In genomic region chr5:3696031-3696430, GRCm38 (mm10) we compare ENCODE assay signal across 1 mouse cellular context.
TF ChIP-seq lines count a peak whose summit lies in the region.

No protein-coding gene starts in this region.

TF ChIP-seq in CH12.LX, 34 proteins besides CTCF, POLR2A, EP300 and RAD21 (continued from another document):
- no peak for TF ChIP-seq MXI1 (IDR thresholded peaks at IDR 0.05; ENCODE audit: low read depth, low read length)
- no peak for TF ChIP-seq NELFE (IDR thresholded peaks at IDR 0.05; ENCODE audit: low read depth, low read length)
- no peak for TF ChIP-seq MAFK (IDR thresholded peaks at IDR 0.05; ENCODE audit: insufficient replicate concordance, low read length)
- no peak for TF ChIP-seq MEF2A (IDR thresholded peaks at IDR 0.05; ENCODE audit: borderline replicate concordance, low read depth, low read length)
- TF ChIP-seq HCFC1 (IDR thresholded peaks at IDR 0.05; ENCODE audit: low read depth, low read length) = no peak
- TF ChIP-seq PAX5 (IDR thresholded peaks at IDR 0.05; ENCODE audit: low read length) = no peak
- no peak for TF ChIP-seq ZMIZ1 (IDR thresholded peaks at IDR 0.05; ENCODE audit: low read depth, low read length)
- TF ChIP-seq UBTF (IDR thresholded peaks at IDR 0.05; ENCODE audit: low read depth, low read length) = no peak
- no peak for TF ChIP-seq MAX (IDR thresholded peaks at IDR 0.05; ENCODE audit: low read length)
